Mouse (Mus musculus): ENCODE results near the gene Camsap2.

DNA sequence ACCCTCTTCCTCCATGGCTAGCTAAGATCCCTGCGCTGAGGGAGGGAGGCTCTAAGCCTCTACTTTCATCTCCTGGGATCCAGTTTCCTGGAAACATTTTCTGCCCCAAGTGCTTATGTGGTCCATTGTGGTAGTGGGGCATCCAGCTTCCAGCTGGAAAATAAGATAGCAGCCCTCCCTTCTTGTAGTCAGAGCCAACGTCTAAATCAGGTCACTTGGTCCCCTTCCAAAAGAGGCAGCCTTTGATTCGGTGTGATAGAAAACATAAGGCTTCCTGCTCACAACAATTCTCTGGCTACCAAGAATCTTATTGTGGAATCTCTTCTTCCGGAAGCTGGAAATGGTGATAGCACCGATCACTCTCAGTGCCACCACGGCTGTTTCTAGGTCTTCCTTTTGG is 35.3 kb upstream of the Camsap2 start:
- TF ChIP-seq CTCF (IDR thresholded peaks at IDR 0.05; ENCODE audit: low read depth, low read length) (no peak), POLR2A (IDR thresholded peaks at IDR 0.05; ENCODE audit: extremely low read depth, insufficient read depth, low read length) (no peak)

Measured in liver, adult 2 months (tissue).